Mouse (Mus musculus): ENCODE measurements around the gene Lrrn4. TPM values are rescaled to one million over a fixed set of nuclear protein-coding genes. Genes with fewer than 3 reads are reported as not detected.

Lrrn4 gene
- polyA plus RNA-seq, 3 experiments from 2014 or later: 0.44 to 0.62 (median 0.50) TPM

DNA sequence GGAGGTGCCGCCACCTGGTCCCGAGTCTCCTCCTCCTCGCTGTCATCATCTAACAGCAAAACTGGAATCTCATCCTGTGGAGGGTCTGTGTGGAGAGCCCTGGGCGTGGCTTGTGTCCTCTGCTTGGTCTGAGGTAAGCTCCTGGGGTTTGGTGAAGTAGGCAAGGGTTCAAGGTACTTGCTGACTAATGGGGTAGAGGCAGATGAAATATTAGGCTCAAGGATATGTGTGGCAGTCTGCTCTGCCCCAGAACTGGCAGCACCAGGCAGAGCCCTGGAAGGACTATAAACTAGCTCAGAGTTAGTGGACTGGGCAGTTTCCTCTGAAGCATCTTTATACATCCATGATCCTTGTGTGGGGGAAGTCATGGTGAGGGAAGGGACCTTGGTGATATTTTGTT is 10.4 kb downstream of the Lrrn4 start:
- ATAC-seq: no peak

DNA sequence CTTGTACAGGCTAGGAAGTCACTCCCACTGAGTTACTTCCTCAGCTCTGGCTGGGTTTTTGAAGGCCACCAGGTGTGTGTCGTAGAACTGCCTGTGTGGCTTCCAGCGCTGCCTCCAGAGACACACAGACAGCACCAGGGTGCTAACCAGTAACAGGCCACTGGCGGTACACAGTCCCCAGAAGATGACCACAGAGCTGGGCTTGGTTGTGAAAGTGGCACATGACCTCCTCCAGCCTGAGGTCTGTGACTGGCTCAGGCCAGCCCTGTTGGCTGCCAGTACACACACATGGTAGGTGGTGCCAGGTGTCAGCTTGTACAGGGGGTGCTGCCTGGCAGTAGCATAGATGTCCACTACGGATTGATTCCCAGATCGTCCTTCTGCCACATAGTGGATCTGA is 11.0 kb downstream of the Lrrn4 start:
- ATAC-seq: no peak

DNA sequence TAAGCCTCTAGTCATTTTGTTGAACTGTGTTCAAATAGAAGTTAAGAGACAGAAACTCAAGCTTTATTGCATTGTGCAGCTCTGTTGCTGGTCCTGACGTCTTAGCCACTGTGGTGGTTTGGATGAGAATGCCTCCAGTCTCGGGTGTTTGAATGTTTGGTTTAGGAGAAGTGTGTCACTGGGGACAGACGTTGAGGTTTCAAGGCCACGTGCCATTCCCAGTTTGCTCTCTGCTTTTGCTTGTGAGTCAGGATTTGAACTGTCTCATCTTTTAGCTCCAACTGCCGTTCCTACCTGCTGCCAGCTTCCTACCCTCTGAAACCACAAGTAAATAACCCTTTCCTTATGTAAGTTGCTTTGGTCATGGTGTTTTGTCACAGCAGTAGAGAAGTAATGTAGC is 13.2 kb downstream of the Lrrn4 start:
- no peak for ATAC-seq

DNA sequence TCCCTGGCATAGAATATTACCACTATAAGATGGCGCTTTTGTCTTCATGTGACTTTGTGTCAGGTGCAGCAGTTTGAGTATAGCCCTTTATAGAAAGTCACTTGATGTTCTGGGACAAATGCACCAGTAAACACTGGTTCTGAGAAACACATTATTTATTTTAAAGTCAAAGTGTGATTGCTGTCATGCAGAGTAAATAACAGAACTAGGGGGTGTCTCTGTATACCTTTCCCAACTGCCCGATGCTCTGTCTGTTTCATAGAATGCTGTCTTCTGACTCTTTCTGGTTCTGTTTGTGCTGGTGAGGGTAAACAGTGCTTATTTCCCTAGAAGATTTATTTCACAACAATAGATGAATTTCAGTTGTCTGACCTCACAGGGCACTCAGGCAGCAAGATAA is 17.4 kb downstream of the Lrrn4 start:
- ATAC-seq: no peak

DNA sequence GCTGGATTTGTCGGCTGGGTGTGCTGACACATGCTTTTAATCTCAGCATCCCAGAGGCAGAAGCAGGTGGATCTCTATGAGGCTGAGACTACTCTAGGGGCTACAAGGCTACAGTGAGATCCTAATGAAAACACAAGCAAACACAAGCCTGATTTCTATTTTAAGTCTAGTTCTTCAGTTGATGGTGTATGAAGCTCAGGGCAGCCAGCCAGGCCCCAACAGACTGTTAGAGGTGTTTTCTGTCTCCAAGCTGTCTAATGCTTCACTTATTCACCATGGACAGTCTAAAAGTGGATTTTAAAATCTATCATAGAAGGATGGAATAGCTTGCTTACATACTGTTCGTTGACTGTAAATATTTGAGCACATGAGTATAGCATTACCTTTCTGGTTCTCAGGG is 19.2 kb downstream of the Lrrn4 start:
- ATAC-seq: no peak

DNA sequence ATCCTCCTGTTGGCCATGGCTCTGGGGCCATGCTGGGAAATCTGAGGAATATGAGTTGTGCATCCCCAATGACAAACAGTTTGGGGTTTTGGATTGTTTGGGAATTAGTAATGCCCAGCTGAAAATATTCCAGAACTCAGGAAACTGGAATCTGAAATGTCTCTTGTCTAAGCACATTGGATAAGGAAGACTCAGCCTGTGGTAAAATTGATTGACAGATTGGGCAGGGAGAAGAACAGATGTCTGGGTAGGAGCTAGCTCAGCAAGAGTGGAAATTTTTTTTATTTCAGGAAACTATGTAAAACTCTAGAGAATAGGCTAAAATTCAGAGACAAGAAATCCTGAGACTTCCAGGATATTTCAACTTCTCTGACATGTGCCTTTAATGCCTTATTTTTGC is 20.3 kb downstream of the Lrrn4 start:
- ATAC-seq: no peak

DNA sequence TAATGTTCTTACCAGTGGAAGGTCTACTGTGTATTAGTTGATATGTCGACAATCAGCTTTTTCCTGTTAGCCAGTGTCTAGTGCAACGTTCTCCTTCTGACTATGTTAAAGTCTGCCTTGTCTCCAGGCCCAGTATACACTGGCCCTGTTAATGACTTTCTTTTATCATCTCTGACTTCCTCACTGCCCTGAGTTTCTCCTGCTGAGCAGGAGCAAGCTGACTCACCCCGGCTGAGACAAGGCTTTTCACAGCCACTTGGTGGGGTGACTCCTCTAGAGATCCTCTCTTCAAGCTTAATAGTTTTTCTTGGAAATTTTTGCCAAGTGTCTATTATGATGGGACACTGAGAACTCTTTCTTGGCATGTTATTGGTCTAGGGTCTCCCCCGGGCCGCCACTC is 24.4 kb downstream of the Lrrn4 start:
- ATAC-seq: no peak

DNA sequence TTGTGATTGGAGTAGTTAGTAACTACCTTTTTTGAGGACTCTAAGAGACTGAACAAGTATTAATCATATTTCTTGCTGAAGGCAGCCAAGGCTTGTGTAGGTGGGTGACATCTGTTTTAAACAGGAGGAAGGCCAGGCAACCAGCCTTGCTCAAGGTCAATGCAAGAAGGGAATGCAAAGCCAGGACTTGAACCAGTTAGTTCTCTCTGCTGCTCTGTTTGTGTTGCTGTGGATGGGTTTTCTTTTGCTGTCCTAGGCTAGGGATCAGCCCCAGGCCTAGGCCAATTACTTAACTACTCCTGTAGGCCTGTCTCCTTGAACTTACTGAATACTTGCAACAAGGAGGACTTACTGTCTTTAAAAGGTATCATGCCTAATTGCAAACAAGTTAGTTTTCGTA is 27.6 kb downstream of the Lrrn4 start:
- no peak for ATAC-seq

DNA sequence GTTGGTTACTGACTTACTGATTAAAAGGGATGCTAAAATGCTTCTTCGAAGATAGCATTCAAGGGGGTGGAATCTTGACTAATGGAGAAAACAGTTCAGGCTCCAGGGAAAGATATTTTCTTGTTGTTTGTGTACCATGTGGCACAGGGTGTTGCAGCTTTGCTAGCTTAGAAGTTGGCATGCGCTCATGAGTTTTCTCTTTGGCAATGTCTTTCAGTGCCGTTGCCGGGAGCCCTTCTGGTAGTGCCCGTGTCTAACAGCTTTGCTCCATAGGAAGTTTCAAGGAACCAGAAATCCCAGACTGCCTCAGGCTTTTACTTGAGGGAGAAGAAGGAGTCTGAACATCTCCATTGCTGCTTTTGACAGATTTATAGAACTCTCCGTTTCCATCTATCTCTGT is 31.6 kb downstream of the Lrrn4 start:
- no peak for ATAC-seq

DNA sequence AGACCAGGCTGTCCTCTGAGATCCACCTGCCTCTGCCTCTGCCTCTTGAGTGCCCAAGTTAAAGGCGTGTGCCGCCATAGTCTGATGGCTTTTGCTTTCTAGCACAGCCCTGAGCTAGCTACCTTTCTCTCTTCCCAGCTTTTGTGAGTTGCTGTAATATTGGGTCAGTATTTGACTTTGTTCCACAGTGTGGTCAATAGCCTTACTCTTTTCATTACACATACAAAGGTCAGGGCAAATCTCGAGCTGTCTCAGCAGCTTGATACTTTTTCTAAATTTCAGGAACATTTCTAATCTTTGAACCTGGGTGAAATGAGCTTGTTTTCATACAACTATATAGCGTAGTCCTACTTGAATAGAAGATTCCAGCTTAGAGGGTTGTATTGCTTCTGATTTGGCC is 32.3 kb downstream of the Lrrn4 start:
- ATAC-seq: no peak

DNA sequence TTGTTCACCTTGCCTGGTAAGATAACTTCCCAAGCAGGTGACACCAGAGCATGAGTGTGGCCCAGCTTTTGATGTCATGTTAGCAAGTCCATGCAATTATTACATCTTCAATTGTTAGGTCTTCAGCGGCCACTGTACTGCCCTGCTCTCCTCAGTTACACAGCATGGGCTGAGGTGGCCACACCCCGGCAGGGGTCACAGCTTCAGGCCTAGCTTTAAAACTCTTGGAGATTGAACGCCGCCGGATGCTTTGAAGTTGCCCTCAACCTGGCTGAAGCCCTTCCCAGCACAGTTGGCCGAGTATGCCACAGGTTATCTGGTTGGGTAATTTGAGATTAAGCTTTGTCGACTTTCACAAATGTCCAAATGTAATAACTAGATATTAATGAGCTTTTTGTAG is 33.1 kb downstream of the Lrrn4 start:
- ATAC-seq: no peak

DNA sequence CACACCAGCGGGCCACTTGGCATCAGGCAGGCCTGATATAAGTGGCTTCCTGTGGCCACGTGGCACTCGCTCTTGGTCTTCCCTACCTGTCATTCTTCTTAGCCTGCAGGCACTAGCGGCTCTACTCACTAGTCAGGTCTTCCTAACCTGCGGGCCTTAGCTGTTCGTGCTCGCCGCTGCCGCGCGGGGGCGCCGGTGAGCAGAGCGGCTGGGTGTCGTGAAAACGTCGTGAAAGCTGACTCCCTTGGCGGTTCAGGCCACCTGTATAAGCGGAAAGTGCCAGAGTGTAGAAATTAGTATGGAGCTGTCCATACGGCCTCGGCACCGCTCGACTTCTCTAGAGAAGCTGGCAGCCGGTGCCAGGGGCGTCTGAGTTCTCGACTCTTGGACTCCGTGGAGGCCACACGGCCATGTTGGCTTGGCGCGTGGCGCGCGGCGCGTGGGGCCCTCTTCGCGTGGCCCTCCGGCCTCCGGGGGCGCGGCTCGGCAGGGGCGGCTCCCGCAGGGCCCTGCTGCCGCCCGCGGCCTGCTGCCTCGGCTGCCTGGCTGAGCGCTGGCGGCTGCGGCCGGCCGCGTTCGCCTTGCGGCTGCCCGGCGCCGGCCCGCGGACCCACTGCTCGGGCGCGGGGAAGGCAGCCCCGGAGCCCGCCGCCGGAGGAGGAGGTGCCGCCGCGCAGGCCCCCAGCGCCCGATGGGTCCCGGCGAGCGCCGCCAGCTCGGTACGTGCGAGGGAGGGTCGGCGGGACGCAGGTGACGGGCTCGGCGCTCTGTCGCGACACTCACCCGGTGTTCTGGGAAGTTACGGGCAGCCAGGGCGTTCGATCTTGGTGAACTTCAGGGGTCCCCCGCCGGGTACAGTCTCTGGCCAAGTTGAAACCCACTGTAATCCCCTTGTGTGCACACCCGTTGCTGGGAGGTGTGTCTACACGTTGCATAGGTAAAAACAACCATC is 34.0 kb downstream of the Lrrn4 start, which contains the start of gene Crls1:
Gene Crls1, plus strand, starts transcription at position 260 of the 952 bp plus-strand sequence.
- ATAC-seq: peak; percentile 85

DNA sequence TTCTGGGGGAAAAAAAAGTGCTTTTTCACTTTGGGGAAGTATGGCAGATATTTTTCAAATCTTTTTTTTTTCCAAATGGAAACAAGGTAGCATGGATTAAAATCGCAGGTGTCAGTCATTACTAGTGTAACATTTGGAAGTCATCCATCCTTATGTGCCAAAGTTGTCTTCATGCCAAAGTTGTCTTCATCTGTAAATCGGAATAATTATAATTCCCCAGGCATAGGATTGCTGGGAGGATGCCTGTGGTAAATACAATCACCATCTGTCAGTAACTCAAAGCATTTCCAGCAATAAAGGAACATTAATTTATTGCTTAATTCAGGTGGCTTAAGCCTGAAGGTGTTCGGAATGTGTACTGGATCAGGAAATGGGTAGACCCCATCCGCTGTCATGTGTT is 39.6 kb downstream of the Lrrn4 start:
- ATAC-seq: no peak

Other genes with a start within 250 kb of the Lrrn4 start
- gene Shld1, start 194.0 kb downstream of the Lrrn4 start, polyA plus RNA-seq (2017; shearing (Covaris generic)): 10 to 100 TPM; 14.9 to 43.3 (median 35.0) TPM
- gene Chgb, start 99.6 kb downstream of the Lrrn4 start, polyA plus RNA-seq (2017; shearing (Covaris generic)): under 1 TPM in 1 of 3 experiments, not detected in 2; 0.28 TPM
- 10 to 100 TPM; 45.1 to 66.1 (median 45.9) TPM for gene Trmt6, start 64.8 kb downstream of the Lrrn4 start, polyA plus RNA-seq (2017; shearing (Covaris generic))
- gene Mcm8, start 64.8 kb downstream of the Lrrn4 start, polyA plus RNA-seq (2017; shearing (Covaris generic)): 1 to 10 TPM; 1.9 to 4.2 (median 2.1) TPM
- 1 to 10 TPM; 2.9 to 4.1 (median 3.6) TPM for gene Crls1, start 34.2 kb downstream of the Lrrn4 start, polyA plus RNA-seq (2017; shearing (Covaris generic))
- under 1 TPM in 1 of 3 experiments, not detected in 2; 0.11 TPM for gene Fermt1, start 65.0 kb upstream of the Lrrn4 start, polyA plus RNA-seq (2017; shearing (Covaris generic))